Mouse (Mus musculus) cerebellum, adult 2 months (tissue): ENCODE data around the gene Usp49. TPM values are rescaled to one million over a fixed set of nuclear protein-coding genes. Genes with fewer than 3 reads are reported as not detected.

Experiments
- DNase-seq, 2 experiments: peaks; one replicate each; pipeline ENCODE4 v3.0.0; 2021
- H3K27ac ChIP-seq: fragments of 200-500 bp; 2 replicates; pipeline ENCODE4 v1.5.1; 2012; ENCODE audit warnings: low read length, control low read depth, inconsistent platforms; ENCODE audit not compliant: insufficient read depth
- H3K27me3 ChIP-seq: fragments of 200-500 bp; 2 replicates; pipeline ENCODE4 v1.6.1; 2012; ENCODE audit warnings: inconsistent platforms, mild to moderate bottlenecking, low read length, moderate library complexity; ENCODE audit not compliant: control insufficient read depth, insufficient read depth
- H3K4me1 ChIP-seq: fragments of 200-500 bp; 2 replicates; pipeline ENCODE4 v1.6.1; 2011; ENCODE audit warnings: low read length; ENCODE audit not compliant: control insufficient read depth, insufficient read depth
- H3K4me3 ChIP-seq: fragments of 200-500 bp; replicated peaks from 2 replicates; pipeline ENCODE3; 2011; ENCODE audit warnings: mild to moderate bottlenecking, low read depth, low read length, control low read depth; ENCODE audit not compliant: insufficient read depth
- CTCF ChIP-seq: fragments of 200-500 bp; IDR thresholded peaks from 2 replicates; pipeline ENCODE4 v1.5.1; 2011; ENCODE audit warnings: low read depth, mild to moderate bottlenecking, control low read depth, low read length, moderate library complexity, borderline replicate concordance; ENCODE audit not compliant: insufficient read depth
- POLR2A ChIP-seq: fragments of 200-500 bp; IDR thresholded peaks from 2 replicates; pipeline ENCODE4 v1.6.1; 2011; ENCODE audit warnings: low read length, control low read depth, borderline replicate concordance; ENCODE audit not compliant: insufficient read depth
- WGBS: fragments of 180-500 bp; shearing (Covaris S2); methylation state at CpG from one replicate; pipeline ENCODE4 v1.1.7; 2018; 5-methylcytosine and 5-hydroxymethylcytosine counted together
- polyA plus RNA-seq: library from polyadenylated mRNA; depleted of rRNA; stranded (reverse); fragments of >200 nt; gene quantifications from 2 replicates; pipeline ENCODE4 v1.2.3, GENCODE M21; 2012

Gene Usp49
- polyA plus RNA-seq, 1 experiment: 11.2 TPM

GRCm38 (mm10) chr17:47698156-47698555, 67.7 kb downstream of the Usp49 start:
- TF ChIP-seq POLR2A (no peak), CTCF (no peak)
- no peak overlapping the region for H3K4me3 ChIP-seq
- WGBS: 88% methylated on average over 10 of the region's 10 CpGs
- no peak for DNase-seq
- no peak overlapping the region for H3K27ac ChIP-seq
- no peaks in the 10 kb centered on the region for H3K27me3 ChIP-seq
- peaks cover 3% of the 10 kb centered on the region; the same call in 1 of the 2 replicates for H3K4me1 ChIP-seq

GRCm38 (mm10) chr17:47699055-47699454, 68.6 kb downstream of the Usp49 start:
- no peak for DNase-seq
- Histone ChIP-seq H3K27ac (no peak overlapping the region), H3K4me3 (no peak overlapping the region), H3K27me3 (no peaks in the 10 kb centered on the region), H3K4me1 (peaks cover 2% of the 10 kb centered on the region; the same call in 1 of the 2 replicates)
- 74% methylated on average over 2 of the region's 2 CpGs for WGBS
- TF ChIP-seq CTCF (no peak), POLR2A (no peak)

DNA sequence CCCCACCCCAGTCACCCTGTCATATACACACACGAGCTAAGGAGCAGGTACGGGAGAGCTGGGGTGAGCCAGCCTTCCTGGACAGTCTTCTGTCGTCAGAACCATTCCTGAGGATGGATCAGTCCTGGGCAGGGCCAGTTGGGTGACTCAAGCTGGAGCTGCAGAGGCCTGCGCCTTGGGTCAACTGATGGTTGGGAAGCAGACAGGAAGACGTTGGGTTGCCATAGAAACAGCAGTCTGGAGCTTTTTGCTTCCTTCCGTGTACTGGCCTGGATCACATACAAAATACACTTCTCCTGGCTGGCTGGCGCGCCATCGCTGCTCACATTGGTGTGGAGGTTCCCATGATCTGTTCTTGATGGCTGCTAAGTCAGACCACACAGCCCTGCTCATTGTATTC, 71.3 kb downstream of the Usp49 start:
- WGBS: 73% methylated on average over 9 of the region's 9 CpGs
- Histone ChIP-seq H3K27ac (no peak overlapping the region), H3K4me3 (no peak overlapping the region), H3K4me1 (no peaks in the 10 kb centered on the region), H3K27me3 (no peaks in the 10 kb centered on the region)
- TF ChIP-seq CTCF (no peak), POLR2A (no peak)
- DNase-seq: no peak

GRCm38 (mm10) chr17:47702548-47703345, 72.3 kb downstream of the Usp49 start:
- no peak overlapping the region for H3K4me3 ChIP-seq
- WGBS: 63% methylated on average over 28 of the region's 28 CpGs

DNA sequence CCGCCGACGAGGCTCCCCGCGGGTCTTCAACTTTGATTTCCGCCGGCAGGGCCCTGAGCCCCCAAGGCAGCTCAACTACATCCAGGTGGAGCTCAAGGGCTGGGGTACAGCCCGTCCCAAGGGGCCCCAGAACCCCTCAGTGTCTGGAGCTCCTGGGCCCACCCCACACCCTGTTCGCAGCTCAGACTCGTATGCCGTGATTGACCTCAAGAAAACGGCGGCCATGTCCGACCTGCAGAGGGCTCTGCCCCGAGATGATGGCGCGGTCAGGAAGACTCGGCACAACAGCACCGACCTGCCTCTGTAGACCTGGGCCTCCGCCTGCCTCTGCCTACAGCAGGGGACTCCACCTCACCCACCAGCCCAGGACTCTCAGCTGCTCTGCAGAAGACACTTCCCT, 73.1 kb downstream of the Usp49 start:
- WGBS: 46% methylated on average over 20 of the region's 20 CpGs
- no peak for DNase-seq
- TF ChIP-seq POLR2A (no peak), CTCF (no peak)
- no peaks in the 10 kb centered on the region for H3K27me3 ChIP-seq
- no peaks in the 10 kb centered on the region for H3K4me1 ChIP-seq
- H3K4me3 ChIP-seq: no peak overlapping the region
- H3K27ac ChIP-seq: no peak overlapping the region

More at GRCm38 (mm10) chr17:47702548-47703345, 72.3 kb downstream of the Usp49 start:
- Histone ChIP-seq H3K4me1 (no peaks in the 10 kb centered on the region), H3K27ac (no peak overlapping the region), H3K27me3 (no peaks in the 10 kb centered on the region)
- DNase-seq: no peak
- no peak for TF ChIP-seq POLR2A
- TF ChIP-seq CTCF: no peak

- no peaks in the 10 kb centered on the region for H3K4me1 ChIP-seq
- no peaks in the 10 kb centered on the region for H3K27me3 ChIP-seq
- H3K27ac ChIP-seq: no peak overlapping the region
- no peak for TF ChIP-seq POLR2A
- no peak for TF ChIP-seq CTCF
- no peak for DNase-seq
- no peak overlapping the region for H3K4me3 ChIP-seq
- whole genome bisulfite sequencing: 77% methylated on average over 4 of the region's 4 CpGs
Observed at GRCm38 (mm10) chr17:47704692-47705091, 74.2 kb downstream of the Usp49 start.

GRCm38 (mm10) chr17:47706196-47706595, 75.7 kb downstream of the Usp49 start:
- TF ChIP-seq POLR2A (no peak), CTCF (no peak)
- H3K27ac ChIP-seq: no peak overlapping the region
- no peak overlapping the region for H3K4me3 ChIP-seq
- no peaks in the 10 kb centered on the region for H3K27me3 ChIP-seq
- DNase-seq: no peak
- whole genome bisulfite sequencing: 22% methylated on average over 1 of the region's 1 CpGs
- no peaks in the 10 kb centered on the region for H3K4me1 ChIP-seq

DNA sequence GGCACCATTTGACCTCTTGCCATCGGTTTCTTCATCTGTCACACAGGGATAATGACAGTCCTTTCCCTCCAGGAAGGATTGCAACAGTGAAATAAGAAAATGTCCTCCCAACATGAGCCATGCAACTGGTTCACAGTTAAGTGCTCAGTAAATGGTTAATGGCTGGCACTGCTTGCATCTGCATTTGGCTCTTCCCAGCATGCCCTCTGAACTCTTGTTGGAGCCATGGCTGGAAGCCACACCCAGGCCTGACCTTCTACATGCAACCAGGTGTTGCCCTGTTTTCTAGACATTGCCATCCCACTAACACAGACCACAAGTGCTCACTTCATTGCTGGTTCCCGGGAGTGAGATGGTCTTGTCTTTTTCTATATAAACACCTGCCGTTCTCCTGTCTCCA, 77.5 kb downstream of the Usp49 start:
- H3K4me3 ChIP-seq: no peak overlapping the region
- no peak for DNase-seq
- H3K4me1 ChIP-seq: no peaks in the 10 kb centered on the region
- no peak overlapping the region for H3K27ac ChIP-seq
- TF ChIP-seq POLR2A (no peak), CTCF (no peak)
- WGBS: 60% methylated on average over 3 of the region's 3 CpGs
- no peaks in the 10 kb centered on the region for H3K27me3 ChIP-seq
